Mouse (Mus musculus) ovary, postnatal 14 days (tissue): ENCODE data around the gene Kcnip3.

Experiments
- DNase-seq: peaks from one replicate; pipeline ENCODE4 v3.0.0; 2022; ENCODE audit warnings: low spot score

Kcnip3 gene

GRCm38 (mm10) chr2:127517081-127517480 is 4.8 kb downstream of the Kcnip3 start:
- DNase-seq: no peak

GRCm38 (mm10) chr2:127514380-127515124 is 7.3 kb downstream of the Kcnip3 start:
- DNase-seq: no peak

GRCm38 (mm10) chr2:127513244-127513643 is 8.7 kb downstream of the Kcnip3 start:
- no peak for DNase-seq

GRCm38 (mm10) chr2:127511426-127511825 is 10.5 kb downstream of the Kcnip3 start:
- no peak for DNase-seq

- peak; percentile 45 for DNase-seq
Measured at GRCm38 (mm10) chr2:127507967-127508660, 13.8 kb downstream of the Kcnip3 start.

GRCm38 (mm10) chr2:127507077-127507774 is 14.7 kb downstream of the Kcnip3 start:
- peak; percentile 83 for DNase-seq

GRCm38 (mm10) chr2:127506131-127506632 is 15.7 kb downstream of the Kcnip3 start:
- DNase-seq: no peak

GRCm38 (mm10) chr2:127505196-127505595 is 16.7 kb downstream of the Kcnip3 start:
- no peak for DNase-seq

- no peak for DNase-seq
Measured at GRCm38 (mm10) chr2:127503751-127504549, 17.9 kb downstream of the Kcnip3 start.

- DNase-seq: peak; percentile 52
Measured at GRCm38 (mm10) chr2:127501061-127501460, 20.8 kb downstream of the Kcnip3 start.

GRCm38 (mm10) chr2:127498750-127499149 is 23.1 kb downstream of the Kcnip3 start:
- DNase-seq: no peak

- no peak for DNase-seq
Measured at GRCm38 (mm10) chr2:127496321-127496720, 25.6 kb downstream of the Kcnip3 start.

- DNase-seq: peak; percentile 54
Measured at GRCm38 (mm10) chr2:127484476-127485170, 37.3 kb downstream of the Kcnip3 start.

- no peak for DNase-seq
Measured at GRCm38 (mm10) chr2:127483001-127483400, 38.9 kb downstream of the Kcnip3 start.

GRCm38 (mm10) chr2:127482533-127482911 is 39.4 kb downstream of the Kcnip3 start:
- DNase-seq: peak; percentile 62

- DNase-seq: no peak
Measured at GRCm38 (mm10) chr2:127481841-127482532, 39.9 kb downstream of the Kcnip3 start.

GRCm38 (mm10) chr2:127479763-127480162 is 42.1 kb downstream of the Kcnip3 start:
- DNase-seq: no peak

- no peak for DNase-seq
Measured at GRCm38 (mm10) chr2:127479210-127479609, 42.7 kb downstream of the Kcnip3 start.

GRCm38 (mm10) chr2:127472279-127472678 is 49.6 kb downstream of the Kcnip3 start:
- no peak for DNase-seq

- DNase-seq: no peak
Measured at GRCm38 (mm10) chr2:127471281-127471680, 50.6 kb downstream of the Kcnip3 start.

GRCm38 (mm10) chr2:127470661-127471060 is 51.2 kb downstream of the Kcnip3 start:
- no peak for DNase-seq
